Mouse (Mus musculus) bone marrow macrophage, adult 2 months (primary cell): ENCODE data around the gene Slc48a1.

Experiments used
- CTCF ChIP-seq: IDR thresholded peaks from 2 replicates; pipeline ENCODE4 v1.5.1; 2012; ENCODE audit warnings: low read depth, mild to moderate bottlenecking, low read length, moderate library complexity
- POLR2A ChIP-seq: IDR thresholded peaks from 2 replicates; pipeline ENCODE4 v1.6.1; 2012; ENCODE audit warnings: mild to moderate bottlenecking, low read depth, low read length, borderline replicate concordance

- no peak for TF ChIP-seq POLR2A
- no peak for TF ChIP-seq CTCF
These were observed 49.1 kb downstream of the Slc48a1 start for GRCm38 (mm10) chr15:97827401-97827800.
